Mouse (Mus musculus): ENCODE results near the gene Qprt. TPM values are rescaled to one million over a fixed set of nuclear protein-coding genes. Genes with fewer than 3 reads are reported as not detected.

Gene Qprt
- polyA plus RNA-seq (2014; fragmentation: Nextera tagmentation; extraction: Ambion mirVana) = 2.4 and 2.8 TPM in 2 replicates

- H3K9ac ChIP-seq (ENCODE audit: low read length) = 0 out of 2 replicates have a peak within 1 kb of the TSS, but pooled peaks have one; percentile 10
- H3K9me3 ChIP-seq (ENCODE audit: control insufficient read depth, low read length) = 0 out of 2 replicates have a peak, but pooled peaks cover 4% of the 10 kb centered on the region
- WGBS = 13% methylated on average over 7 of the region's 7 CpGs
- H3K4me3 ChIP-seq (ENCODE audit: control insufficient read depth in 1 of 2, insufficient read depth in 1 of 2, low read depth in 1 of 2, low read length in 2 of 2) = peak within 1 kb of the TSS; percentile 14 to 18; a peak in 2 of 4 replicates
- no peak for ATAC-seq (ENCODE audit: insufficient number of reproducible peaks, insufficient read depth, low FRiP score, low read depth)
- H3K27ac ChIP-seq (replicated peaks in 1 of 2; ENCODE audit: control insufficient read depth in 1 of 2, insufficient read depth in 1 of 2, low read depth in 2 of 2, low read length in 2 of 2) = no peak within 1 kb of the TSS
- H3K36me3 ChIP-seq (ENCODE audit: control insufficient read depth, insufficient read depth, low read length) = no peaks in the 10 kb centered on the region
- H3K4me1 ChIP-seq (ENCODE audit: control insufficient read depth in 2 of 2, insufficient read depth in 2 of 2, low read length in 2 of 2) = peaks cover 6 to 15% of the 10 kb centered on the region in 2 experiments; a peak in 3 of 4 replicates
- no peaks in the 10 kb centered on the region for H3K27me3 ChIP-seq (ENCODE audit: control insufficient read depth, insufficient read depth, low read length)
- H3K4me2 ChIP-seq (ENCODE audit: low read length) = peak within 1 kb of the TSS; percentile 41
Measured at GRCm38 (mm10) chr7:127121911-127122270, at the start of gene Qprt. Gene Qprt (minus strand): TSS chr7:127122226.

GRCm38 (mm10) chr7:127166501-127166900, 44.5 kb upstream of the Qprt start:
- Histone ChIP-seq H3K36me3 (ENCODE audit: control insufficient read depth, insufficient read depth, low read length) (no peaks in the 10 kb centered on the region), H3K9ac (ENCODE audit: low read length) (no peak overlapping the region), H3K27me3 (ENCODE audit: control insufficient read depth, insufficient read depth, low read length) (no peaks in the 10 kb centered on the region), H3K27ac (replicated peaks in 1 of 2; ENCODE audit: control insufficient read depth in 1 of 2, insufficient read depth in 1 of 2, low read depth in 2 of 2, low read length in 2 of 2) (no peak overlapping the region), H3K4me1 (ENCODE audit: control insufficient read depth in 2 of 2, insufficient read depth in 2 of 2, low read length in 2 of 2) (no peaks in the 10 kb centered on the region), H3K4me3 (ENCODE audit: control insufficient read depth in 1 of 2, insufficient read depth in 1 of 2, low read depth in 1 of 2, low read length in 2 of 2) (no peak overlapping the region), H3K9me3 (ENCODE audit: control insufficient read depth, low read length) (0 out of 2 replicates have a peak, but pooled peaks cover 3% of the 10 kb centered on the region), H3K4me2 (ENCODE audit: low read length) (no peak overlapping the region)
- WGBS = 74% methylated on average over 5 of the region's 5 CpGs
- no peak for ATAC-seq (ENCODE audit: insufficient number of reproducible peaks, insufficient read depth, low FRiP score, low read depth)

GRCm38 (mm10) chr7:127165607-127166493, 43.8 kb upstream of the Qprt start:
- Histone ChIP-seq H3K4me2 (ENCODE audit: low read length) (no peak overlapping the region), H3K4me3 (ENCODE audit: control insufficient read depth in 1 of 2, insufficient read depth in 1 of 2, low read depth in 1 of 2, low read length in 2 of 2) (no peak overlapping the region), H3K9me3 (ENCODE audit: control insufficient read depth, low read length) (0 out of 2 replicates have a peak, but pooled peaks cover 3% of the 10 kb centered on the region), H3K9ac (ENCODE audit: low read length) (no peak overlapping the region), H3K27ac (replicated peaks in 1 of 2; ENCODE audit: control insufficient read depth in 1 of 2, insufficient read depth in 1 of 2, low read depth in 2 of 2, low read length in 2 of 2) (no peak overlapping the region), H3K4me1 (ENCODE audit: control insufficient read depth in 2 of 2, insufficient read depth in 2 of 2, low read length in 2 of 2) (no peaks in the 10 kb centered on the region), H3K27me3 (ENCODE audit: control insufficient read depth, insufficient read depth, low read length) (no peaks in the 10 kb centered on the region), H3K36me3 (ENCODE audit: control insufficient read depth, insufficient read depth, low read length) (no peaks in the 10 kb centered on the region)
- no peak for ATAC-seq (ENCODE audit: insufficient number of reproducible peaks, insufficient read depth, low FRiP score, low read depth)
- 76% methylated on average over 12 of the region's 12 CpGs for WGBS

- no peak for ATAC-seq (ENCODE audit: insufficient number of reproducible peaks, insufficient read depth, low FRiP score, low read depth)
- H3K27me3 ChIP-seq (ENCODE audit: control insufficient read depth, insufficient read depth, low read length) = no peaks in the 10 kb centered on the region
- no peaks in the 10 kb centered on the region for H3K36me3 ChIP-seq (ENCODE audit: control insufficient read depth, insufficient read depth, low read length)
- 0 out of 2 replicates have a peak, but pooled peaks cover 3% of the 10 kb centered on the region for H3K9me3 ChIP-seq (ENCODE audit: control insufficient read depth, low read length)
- WGBS = 80% methylated on average over 4 of the region's 4 CpGs
- no peak overlapping the region for H3K4me2 ChIP-seq (ENCODE audit: low read length)
- no peaks in the 10 kb centered on the region for H3K4me1 ChIP-seq (ENCODE audit: control insufficient read depth in 2 of 2, insufficient read depth in 2 of 2, low read length in 2 of 2)
- no peak overlapping the region for H3K4me3 ChIP-seq (ENCODE audit: control insufficient read depth in 1 of 2, insufficient read depth in 1 of 2, low read depth in 1 of 2, low read length in 2 of 2)
- no peak overlapping the region for H3K27ac ChIP-seq (replicated peaks in 1 of 2; ENCODE audit: control insufficient read depth in 1 of 2, insufficient read depth in 1 of 2, low read depth in 2 of 2, low read length in 2 of 2)
- no peak overlapping the region for H3K9ac ChIP-seq (ENCODE audit: low read length)
Measured at GRCm38 (mm10) chr7:127164002-127164401, 42.0 kb upstream of the Qprt start.

GRCm38 (mm10) chr7:127162546-127162945, 40.5 kb upstream of the Qprt start:
- no peak overlapping the region for H3K9ac ChIP-seq (ENCODE audit: low read length)
- no peak overlapping the region for H3K4me3 ChIP-seq (ENCODE audit: control insufficient read depth in 1 of 2, insufficient read depth in 1 of 2, low read depth in 1 of 2, low read length in 2 of 2)
- no peaks in the 10 kb centered on the region for H3K27me3 ChIP-seq (ENCODE audit: control insufficient read depth, insufficient read depth, low read length)
- H3K9me3 ChIP-seq (ENCODE audit: control insufficient read depth, low read length) = 0 out of 2 replicates have a peak, but pooled peaks cover 3% of the 10 kb centered on the region
- no peaks in the 10 kb centered on the region for H3K36me3 ChIP-seq (ENCODE audit: control insufficient read depth, insufficient read depth, low read length)
- H3K27ac ChIP-seq (replicated peaks in 1 of 2; ENCODE audit: control insufficient read depth in 1 of 2, insufficient read depth in 1 of 2, low read depth in 2 of 2, low read length in 2 of 2) = no peak overlapping the region
- H3K4me1 ChIP-seq (ENCODE audit: control insufficient read depth in 2 of 2, insufficient read depth in 2 of 2, low read length in 2 of 2) = no peaks in the 10 kb centered on the region
- no peak for ATAC-seq (ENCODE audit: insufficient number of reproducible peaks, insufficient read depth, low FRiP score, low read depth)
- WGBS = 82% methylated on average over 5 of the region's 5 CpGs
- H3K4me2 ChIP-seq (ENCODE audit: low read length) = no peak overlapping the region

- Histone ChIP-seq H3K4me1 (ENCODE audit: control insufficient read depth in 2 of 2, insufficient read depth in 2 of 2, low read length in 2 of 2) (peaks cover 0 to 2% of the 10 kb centered on the region in 2 experiments; a peak in 2 of 4 replicates), H3K9me3 (ENCODE audit: control insufficient read depth, low read length) (no peaks in the 10 kb centered on the region), H3K27ac (replicated peaks in 1 of 2; ENCODE audit: control insufficient read depth in 1 of 2, insufficient read depth in 1 of 2, low read depth in 2 of 2, low read length in 2 of 2) (no peak overlapping the region), H3K9ac (ENCODE audit: low read length) (no peak overlapping the region), H3K36me3 (ENCODE audit: control insufficient read depth, insufficient read depth, low read length) (no peaks in the 10 kb centered on the region), H3K4me2 (ENCODE audit: low read length) (no peak overlapping the region), H3K27me3 (ENCODE audit: control insufficient read depth, insufficient read depth, low read length) (no peaks in the 10 kb centered on the region), H3K4me3 (ENCODE audit: control insufficient read depth in 1 of 2, insufficient read depth in 1 of 2, low read depth in 1 of 2, low read length in 2 of 2) (no peak overlapping the region)
- no peak for ATAC-seq (ENCODE audit: insufficient number of reproducible peaks, insufficient read depth, low FRiP score, low read depth)
- WGBS = 73% methylated on average over 4 of the region's 4 CpGs
Measured at GRCm38 (mm10) chr7:127157548-127157947, 35.5 kb upstream of the Qprt start.

- no peak overlapping the region for H3K4me2 ChIP-seq (ENCODE audit: low read length)
- peaks cover 0 to 2% of the 10 kb centered on the region in 2 experiments; a peak in 2 of 4 replicates for H3K4me1 ChIP-seq (ENCODE audit: control insufficient read depth in 2 of 2, insufficient read depth in 2 of 2, low read length in 2 of 2)
- H3K27ac ChIP-seq (replicated peaks in 1 of 2; ENCODE audit: control insufficient read depth in 1 of 2, insufficient read depth in 1 of 2, low read depth in 2 of 2, low read length in 2 of 2) = 0 out of 4 replicates have a peak overlapping the region, but pooled peaks of 1 of the 2 experiments have one; percentile 2
- H3K9ac ChIP-seq (ENCODE audit: low read length) = no peak overlapping the region
- 22% methylated on average over 3 of the region's 3 CpGs for WGBS
- ATAC-seq (ENCODE audit: insufficient number of reproducible peaks, insufficient read depth, low FRiP score, low read depth) = no peak
- H3K27me3 ChIP-seq (ENCODE audit: control insufficient read depth, insufficient read depth, low read length) = no peaks in the 10 kb centered on the region
- H3K36me3 ChIP-seq (ENCODE audit: control insufficient read depth, insufficient read depth, low read length) = no peaks in the 10 kb centered on the region
- no peak overlapping the region for H3K4me3 ChIP-seq (ENCODE audit: control insufficient read depth in 1 of 2, insufficient read depth in 1 of 2, low read depth in 1 of 2, low read length in 2 of 2)
- H3K9me3 ChIP-seq (ENCODE audit: control insufficient read depth, low read length) = no peaks in the 10 kb centered on the region
Measured at GRCm38 (mm10) chr7:127153477-127153876, 31.5 kb upstream of the Qprt start.
